Mouse (Mus musculus) forelimb bud, embryonic 11.5 days (tissue): Measurements from ENCODE around the gene 5330417H12Rik.

Source experiments
- DNase-seq: peaks from one replicate; pipeline ENCODE4 v3.0.0-alpha.2; 2012; ENCODE audit warnings: low read depth, low spot score

Gene 5330417H12Rik

GRCm38 (mm10) chr7:107625781-107626180 is 820 bp upstream of the 5330417H12Rik start:
- no peak for DNase-seq

GRCm38 (mm10) chr7:107624432-107624831 is 529 bp downstream of the 5330417H12Rik start:
- no peak for DNase-seq

GRCm38 (mm10) chr7:107620137-107620536 is 4.8 kb downstream of the 5330417H12Rik start:
- no peak for DNase-seq

- peak; percentile 48 for DNase-seq
Measured at GRCm38 (mm10) chr7:107619225-107619624, 5.7 kb downstream of the 5330417H12Rik start.

GRCm38 (mm10) chr7:107618028-107618992 is 6.7 kb downstream of the 5330417H12Rik start:
- no peak for DNase-seq

- DNase-seq = no peak
Measured at GRCm38 (mm10) chr7:107610880-107611279, 14.1 kb downstream of the 5330417H12Rik start.

GRCm38 (mm10) chr7:107609622-107610255 is 15.2 kb downstream of the 5330417H12Rik start:
- DNase-seq = no peak

GRCm38 (mm10) chr7:107607766-107608165 is 17.2 kb downstream of the 5330417H12Rik start:
- DNase-seq = no peak

GRCm38 (mm10) chr7:107602913-107603312 is 22.0 kb downstream of the 5330417H12Rik start:
- no peak for DNase-seq

GRCm38 (mm10) chr7:107602505-107602904 is 22.5 kb downstream of the 5330417H12Rik start:
- DNase-seq = no peak

- no peak for DNase-seq
Measured at GRCm38 (mm10) chr7:107600651-107601050, 24.3 kb downstream of the 5330417H12Rik start.

GRCm38 (mm10) chr7:107597956-107598355 is 27.0 kb downstream of the 5330417H12Rik start:
- DNase-seq = no peak

GRCm38 (mm10) chr7:107596753-107597152 is 28.2 kb downstream of the 5330417H12Rik start:
- no peak for DNase-seq

- DNase-seq = no peak
Measured at GRCm38 (mm10) chr7:107595426-107595825, 29.5 kb downstream of the 5330417H12Rik start.

- DNase-seq = peak; percentile 83
Measured at GRCm38 (mm10) chr7:107594857-107595402, 30.0 kb downstream of the 5330417H12Rik start, which contains the start of gene Ppfibp2. TSS of gene Ppfibp2 (plus strand) at chr7:107595207.

GRCm38 (mm10) chr7:107594325-107594856 is 30.6 kb downstream of the 5330417H12Rik start:
- peak; percentile 59 for DNase-seq

- no peak for DNase-seq
Measured at GRCm38 (mm10) chr7:107593904-107594303, 31.1 kb downstream of the 5330417H12Rik start.

- DNase-seq = no peak
Measured at GRCm38 (mm10) chr7:107592641-107593040, 32.3 kb downstream of the 5330417H12Rik start.

- DNase-seq = no peak
Measured at GRCm38 (mm10) chr7:107574276-107574675, 50.7 kb downstream of the 5330417H12Rik start.
